Mouse (Mus musculus) kidney, adult 2 months (tissue): ENCODE data around the gene Trove2.

Experiments
- CTCF ChIP-seq: fragments of 200-500 bp; conservative IDR thresholded peaks from 2 replicates; pipeline ENCODE4 v1.5.1; 2011; ENCODE audit warnings: low read depth, mild to moderate bottlenecking, control low read depth, low read length, moderate library complexity, mixed read lengths; ENCODE audit not compliant: insufficient read depth, insufficient read length
- POLR2A ChIP-seq: fragments of 200-500 bp; IDR thresholded peaks from one replicate; pipeline ENCODE4 v1.6.1; 2011; ENCODE audit warnings: low read depth, low read length, control low read depth

DNA sequence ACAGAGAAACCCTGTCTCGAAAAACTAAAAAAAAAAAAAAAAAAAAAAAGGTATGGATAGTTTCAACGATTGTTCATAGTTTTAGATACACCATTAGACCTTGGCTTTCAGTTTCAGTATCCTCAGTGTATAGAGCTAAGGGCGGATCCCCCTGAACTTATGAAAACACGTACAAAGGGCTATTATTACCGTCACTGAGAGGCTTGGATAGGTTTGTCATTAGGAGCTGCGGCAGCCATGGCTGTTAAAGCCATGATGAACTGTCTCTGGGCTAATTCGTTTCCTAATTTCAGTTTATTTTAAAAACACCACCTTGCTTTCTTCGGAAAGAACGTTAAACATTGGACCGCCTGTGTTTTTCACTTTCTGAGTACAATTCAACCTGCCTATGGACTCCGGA, 38.1 kb downstream of the Trove2 start:
- TF ChIP-seq CTCF = no peak
- no peak for TF ChIP-seq POLR2A
